Mouse (Mus musculus) embryo, embryonic 10 days (tissue): ENCODE results near the gene Atoh8.

Experiments
- DNase-seq: peaks from one replicate; pipeline ENCODE4 v3.0.0-alpha.2; 2015; ENCODE audit warnings: low spot score

Atoh8 gene

DNA sequence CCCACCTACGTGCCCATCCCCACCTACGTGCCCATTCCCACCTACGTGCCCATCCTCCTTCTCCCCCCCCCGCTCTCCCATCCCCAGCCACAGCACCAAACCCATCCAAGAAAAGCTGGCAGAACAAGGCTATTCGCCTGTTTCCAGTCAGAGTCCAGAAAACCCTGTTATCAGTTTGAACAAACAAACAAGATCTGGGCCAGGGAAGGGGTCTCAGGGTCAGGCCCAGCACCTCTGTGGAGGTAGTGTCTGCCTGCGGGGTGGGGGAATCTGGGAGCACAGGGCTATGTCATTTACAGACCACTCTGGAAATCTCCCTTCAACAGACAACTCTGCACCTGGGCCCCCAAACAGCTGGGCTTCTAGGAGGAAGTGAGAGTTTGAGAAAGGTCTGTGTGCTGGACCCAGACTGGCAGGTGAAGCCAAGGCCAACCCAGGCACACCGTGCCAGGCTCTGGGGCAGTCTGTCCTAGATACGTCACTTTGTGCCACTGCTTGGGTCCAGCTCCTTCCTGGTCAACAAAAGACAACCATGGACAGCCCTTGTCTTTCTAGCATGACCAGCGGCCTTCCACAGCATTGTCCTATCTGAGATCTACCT lies 7.6 kb downstream of the Atoh8 start:
- no peak for DNase-seq

GRCm38 (mm10) chr6:72227011-72227410 lies 8.4 kb downstream of the Atoh8 start:
- no peak for DNase-seq

DNA sequence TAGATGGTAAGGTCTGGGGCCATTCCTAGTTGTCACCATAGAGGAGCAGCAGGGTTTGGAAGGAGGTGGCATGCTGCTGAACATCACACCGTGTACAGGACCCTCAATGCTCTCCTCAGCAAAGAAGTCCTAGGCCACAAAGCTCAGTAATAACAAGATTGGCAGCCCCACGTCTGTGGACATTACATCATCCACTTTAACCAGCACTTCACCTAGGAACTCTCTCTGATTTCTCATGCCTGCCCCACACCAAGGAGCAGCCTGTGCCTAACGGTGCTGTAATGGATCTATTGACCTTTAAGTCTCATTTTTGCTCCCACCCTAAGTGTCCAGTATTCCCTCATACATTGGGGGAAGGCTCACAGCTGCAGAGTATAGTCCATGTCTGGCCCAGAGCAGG lies 9.7 kb downstream of the Atoh8 start:
- no peak for DNase-seq

GRCm38 (mm10) chr6:72223892-72224291 lies 11.5 kb downstream of the Atoh8 start:
- DNase-seq, result no peak

- DNase-seq, result no peak
Observed at GRCm38 (mm10) chr6:72222876-72223275, 12.5 kb downstream of the Atoh8 start.

DNA sequence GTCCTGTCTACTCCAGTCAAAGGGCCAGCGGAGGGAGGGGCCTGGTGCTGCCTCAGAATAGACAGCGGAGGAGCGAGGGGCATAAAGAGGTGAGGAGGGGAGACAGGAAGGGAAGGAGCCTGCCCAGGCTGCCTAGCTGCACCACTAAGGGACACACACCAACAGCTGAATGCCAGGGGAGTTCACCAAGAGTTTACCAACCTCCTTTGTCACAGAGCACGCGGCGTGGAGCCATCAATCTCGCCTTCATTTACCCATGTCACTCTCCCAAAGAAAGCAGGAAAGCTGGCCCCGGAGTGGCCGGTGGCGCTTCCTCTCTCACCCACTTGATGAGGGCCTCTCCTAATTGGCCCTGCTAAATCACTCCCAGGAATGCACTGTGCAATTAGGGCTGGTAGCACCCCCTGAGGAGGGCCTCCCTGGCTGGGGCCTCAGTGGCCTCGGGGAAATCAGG lies 13.1 kb downstream of the Atoh8 start:
- DNase-seq, result peak; percentile 77

- peak; percentile 28 for DNase-seq
Observed at GRCm38 (mm10) chr6:72221271-72221670, 14.1 kb downstream of the Atoh8 start.

DNA sequence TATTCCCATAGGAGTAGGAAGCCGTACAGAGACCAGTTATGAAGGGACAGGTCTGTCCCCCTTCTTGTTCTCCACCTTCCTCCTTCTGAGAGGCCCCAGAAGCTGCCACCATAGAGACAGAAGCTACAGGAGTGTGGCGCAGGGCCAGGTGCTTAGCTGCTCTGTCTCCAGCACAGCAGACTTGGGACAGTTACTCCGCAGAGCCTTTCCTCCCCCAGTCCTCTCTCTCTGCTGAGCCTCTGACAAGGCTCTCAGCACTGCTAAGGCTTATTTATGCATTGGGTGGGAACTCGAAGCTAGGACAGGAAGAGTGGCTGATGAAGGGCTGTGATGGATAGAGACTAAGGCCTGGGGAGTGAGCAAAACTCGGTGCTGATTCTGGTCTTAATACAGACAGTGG lies 15.8 kb downstream of the Atoh8 start:
- DNase-seq, result no peak

- no peak for DNase-seq
Observed at GRCm38 (mm10) chr6:72218281-72218680, 17.1 kb downstream of the Atoh8 start.

GRCm38 (mm10) chr6:72217415-72217784 lies 18.0 kb downstream of the Atoh8 start:
- no peak for DNase-seq

DNA sequence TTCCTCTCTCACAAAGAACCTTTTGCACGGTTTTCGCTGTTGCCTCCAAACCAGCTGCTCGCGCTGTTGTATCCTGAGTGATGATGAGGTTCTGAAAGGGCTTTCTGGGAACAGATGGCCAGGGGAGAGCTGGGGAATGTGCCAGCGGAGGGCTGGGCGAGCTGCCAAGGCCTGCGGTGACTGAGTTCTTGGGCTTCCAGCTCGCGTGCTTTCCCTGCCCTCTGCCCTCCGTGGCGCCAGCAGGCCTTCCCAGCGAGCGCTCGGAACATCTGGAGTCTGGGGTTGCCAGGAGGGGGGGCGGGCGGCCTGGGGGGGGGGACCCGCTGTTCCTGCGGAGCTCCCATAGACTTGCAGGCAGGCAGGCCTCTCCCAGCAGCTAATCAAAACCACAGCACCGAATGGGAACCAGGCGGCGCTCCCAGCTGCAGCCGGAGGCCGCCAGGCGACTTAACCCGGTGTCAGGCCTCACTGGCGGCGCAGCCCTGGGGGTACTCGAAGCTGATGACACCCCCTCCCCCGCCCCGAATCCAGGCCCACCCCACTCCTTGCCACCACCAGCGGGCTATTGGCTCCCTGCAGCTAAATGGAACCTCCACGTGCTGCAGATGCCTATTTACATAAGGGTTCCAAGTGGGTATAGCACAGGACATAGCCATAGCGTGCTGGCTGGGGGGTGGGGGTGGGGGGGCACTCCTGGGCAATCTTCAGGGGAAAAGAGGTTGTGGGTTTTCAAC lies 18.5 kb downstream of the Atoh8 start:
- DNase-seq, result peak; percentile 94

DNA sequence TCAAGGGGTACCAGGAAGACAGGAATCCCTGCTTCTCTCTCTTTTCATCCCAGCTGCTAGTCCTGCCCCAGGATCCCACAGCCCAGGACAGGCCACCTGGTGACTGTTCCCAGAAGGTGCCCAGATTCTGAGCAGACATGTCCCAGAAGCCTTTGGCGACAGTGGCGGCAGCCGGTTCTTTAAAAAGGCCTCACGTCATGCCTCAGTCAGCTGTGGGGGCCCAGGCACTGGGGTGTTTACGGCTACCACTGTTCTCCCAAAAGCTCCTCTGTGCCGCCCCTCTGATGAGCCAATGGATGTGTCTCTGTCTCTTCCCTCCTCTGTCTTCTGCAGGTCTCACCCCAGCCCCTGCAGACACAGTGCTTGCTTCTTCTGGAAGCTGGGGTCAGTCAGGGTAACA lies 19.8 kb downstream of the Atoh8 start:
- DNase-seq, result peak; percentile 42

GRCm38 (mm10) chr6:72211360-72211759 lies 24.0 kb downstream of the Atoh8 start:
- DNase-seq, result no peak

DNA sequence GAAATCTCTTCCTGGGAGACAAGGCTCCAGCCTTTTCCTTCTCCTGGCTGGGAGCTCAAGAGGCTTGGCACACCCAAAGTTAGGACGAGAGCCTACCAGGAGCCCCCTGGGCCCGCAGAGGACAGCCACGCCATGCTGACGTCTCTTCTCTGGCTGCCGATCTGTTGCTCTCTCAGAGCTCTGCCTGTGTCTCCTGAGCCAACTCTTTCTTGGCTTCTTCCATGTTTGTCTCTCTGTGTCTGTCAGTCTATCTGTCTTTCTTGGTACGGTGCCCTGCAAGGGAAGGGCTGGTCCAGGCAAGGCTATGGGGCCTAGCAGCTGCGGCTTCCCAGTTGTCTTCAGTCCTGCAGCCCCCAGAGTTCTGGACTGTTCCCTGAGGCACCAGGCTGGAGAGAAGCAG lies 24.6 kb downstream of the Atoh8 start:
- DNase-seq, result no peak

DNA sequence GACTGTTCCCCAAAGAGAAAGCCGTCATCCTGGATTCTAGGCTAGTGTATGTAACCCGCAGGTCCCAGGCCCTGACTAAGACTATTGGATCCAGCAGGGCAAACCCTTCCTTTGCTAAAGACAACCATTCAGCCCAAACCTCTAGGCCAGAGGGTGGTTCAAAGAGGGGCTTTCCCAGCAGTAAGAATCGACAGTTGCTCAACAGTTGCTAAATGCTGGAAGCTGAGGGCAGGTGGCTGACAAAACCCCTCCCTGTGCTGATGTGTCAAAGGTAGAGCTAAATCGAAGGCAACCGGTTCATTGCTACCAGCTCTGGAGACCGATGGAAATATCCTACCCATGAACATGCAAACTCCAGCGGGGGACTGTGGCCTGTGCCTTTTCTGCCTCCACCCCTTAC lies 25.6 kb downstream of the Atoh8 start:
- DNase-seq, result no peak

DNA sequence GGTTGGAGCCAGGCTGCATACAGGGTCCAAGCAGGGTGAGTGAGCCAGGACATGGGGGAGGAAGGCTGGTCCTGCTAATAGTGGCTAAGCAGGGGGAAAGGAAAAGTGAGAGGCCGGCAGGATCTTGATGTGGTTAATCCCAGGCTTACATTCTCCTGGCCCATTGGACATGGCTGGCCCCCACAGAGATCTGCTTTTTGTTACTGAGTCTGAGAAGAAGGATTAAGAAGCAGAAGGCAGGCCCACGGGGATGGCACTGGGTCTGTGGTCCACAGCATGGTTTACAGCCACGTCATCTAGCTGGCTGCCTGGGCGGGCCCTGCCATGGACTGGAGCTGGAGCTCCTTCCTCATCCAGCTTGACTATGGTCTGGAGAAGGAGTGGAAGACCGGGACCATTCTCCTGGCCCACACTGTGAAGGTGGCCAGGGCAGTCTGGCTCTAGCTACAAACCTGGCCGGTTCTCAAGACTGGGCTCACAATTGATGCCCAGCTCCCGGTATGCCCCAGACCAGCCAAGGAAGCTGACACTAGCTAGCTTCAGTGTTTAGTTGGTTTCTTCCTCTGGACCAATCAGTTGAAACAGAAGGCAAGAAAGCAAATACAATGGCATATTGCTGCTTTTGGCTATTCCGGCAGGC lies 26.9 kb downstream of the Atoh8 start:
- DNase-seq, result no peak

DNA sequence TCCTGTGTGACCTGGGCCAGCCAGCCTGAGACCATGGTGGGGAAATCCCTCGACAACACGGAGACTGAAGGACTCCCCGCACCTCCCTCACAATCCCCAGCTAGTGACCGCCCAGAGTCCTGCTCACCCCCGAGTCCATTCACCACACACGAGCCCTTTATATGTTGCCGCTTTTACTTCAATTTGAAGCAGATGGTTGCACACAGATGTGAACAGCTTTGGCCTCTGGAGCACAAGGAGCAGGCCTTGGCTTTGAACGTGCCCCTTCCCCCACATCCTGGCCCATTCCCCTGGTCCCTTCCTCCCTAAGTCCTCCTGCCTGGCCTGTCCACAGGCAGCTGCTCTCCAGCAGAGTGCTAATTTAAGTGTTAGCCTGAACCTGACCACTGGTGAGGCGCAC lies 29.4 kb downstream of the Atoh8 start:
- DNase-seq, result peak; percentile 29

- DNase-seq, result no peak
Observed at GRCm38 (mm10) chr6:72204858-72205257, 30.5 kb downstream of the Atoh8 start.

GRCm38 (mm10) chr6:72203279-72203678 lies 32.1 kb downstream of the Atoh8 start:
- no peak for DNase-seq

DNA sequence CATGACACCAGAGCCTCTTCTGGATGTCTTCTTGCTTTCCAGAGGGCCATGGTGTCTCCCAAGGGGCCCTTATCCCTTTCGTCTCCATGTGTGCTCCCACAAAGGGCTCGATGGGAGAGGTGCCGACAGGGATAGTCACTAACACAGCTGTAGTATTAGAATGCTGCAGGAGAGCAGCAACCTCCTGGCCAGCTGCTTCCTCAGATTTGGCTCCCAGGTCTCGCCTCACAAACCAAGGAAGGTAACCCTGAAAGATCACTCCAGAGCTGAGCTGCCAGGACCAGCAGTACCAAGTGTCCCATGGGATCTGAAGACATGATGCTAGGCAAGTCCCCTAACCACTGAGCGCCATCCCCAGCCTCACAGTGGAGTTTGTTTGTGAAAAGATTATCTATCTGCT lies 32.6 kb downstream of the Atoh8 start:
- DNase-seq, result no peak

DNA sequence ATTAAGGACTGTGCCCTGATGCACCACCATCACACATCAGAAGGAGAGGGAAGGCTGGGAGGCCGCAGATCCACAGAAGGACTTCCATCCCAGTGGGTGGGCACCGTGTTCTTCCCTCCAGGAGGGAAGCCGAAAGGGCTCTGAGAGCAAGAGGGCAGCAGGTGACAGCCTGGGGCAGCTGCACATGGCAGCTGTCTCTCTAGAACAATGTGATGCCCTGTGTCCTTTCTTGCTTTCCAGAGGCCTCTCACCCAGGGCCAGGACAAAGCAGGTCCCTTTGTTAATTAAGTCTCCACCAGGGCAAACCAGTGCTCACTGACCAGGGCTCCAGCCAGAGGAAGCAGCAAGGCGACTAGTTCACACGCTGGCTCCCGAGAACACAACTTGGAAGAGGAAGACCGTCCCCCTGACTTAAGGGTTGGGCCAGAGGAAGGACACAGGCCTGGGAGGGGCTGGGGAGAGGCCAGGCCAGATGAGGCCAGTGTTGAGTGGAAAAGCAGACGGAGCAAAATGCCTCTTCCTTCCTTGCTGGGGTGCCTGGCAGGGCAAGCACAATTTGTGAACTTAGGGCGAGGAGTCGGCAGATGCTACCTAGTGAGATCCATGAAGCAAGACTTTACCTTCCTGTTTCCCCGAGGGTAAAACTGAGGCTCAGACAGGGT lies 34.7 kb downstream of the Atoh8 start:
- peak; percentile 50 for DNase-seq

- DNase-seq, result no peak
Observed at GRCm38 (mm10) chr6:72197515-72197914, 37.9 kb downstream of the Atoh8 start.

DNA sequence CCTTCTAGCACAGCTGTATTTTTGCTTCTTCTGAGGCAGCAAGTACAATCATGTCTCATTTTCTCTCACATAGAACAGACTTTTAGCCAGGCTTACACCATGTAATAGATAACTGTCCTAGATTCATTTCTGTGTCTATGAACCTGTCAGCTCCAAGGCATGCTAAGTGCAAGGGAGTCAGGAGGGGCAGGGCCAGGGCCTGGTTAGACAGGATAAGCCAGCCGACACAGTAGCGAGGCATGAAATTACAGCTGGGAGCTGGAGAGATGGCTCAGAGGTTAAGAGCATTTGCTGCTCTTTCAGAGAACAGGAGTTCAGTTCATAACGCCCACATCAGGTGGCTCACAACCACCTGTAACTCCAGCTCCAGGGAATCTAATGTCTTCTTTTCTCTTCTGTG lies 38.7 kb downstream of the Atoh8 start:
- DNase-seq, result no peak
